Mouse (Mus musculus) cerebellum, adult 11-12 months (tissue): ENCODE results near the gene Gtf3c4.

Source experiments
- DNase-seq: peaks from one replicate; pipeline ENCODE4 v3.0.0; 2022

Gtf3c4 gene

DNA sequence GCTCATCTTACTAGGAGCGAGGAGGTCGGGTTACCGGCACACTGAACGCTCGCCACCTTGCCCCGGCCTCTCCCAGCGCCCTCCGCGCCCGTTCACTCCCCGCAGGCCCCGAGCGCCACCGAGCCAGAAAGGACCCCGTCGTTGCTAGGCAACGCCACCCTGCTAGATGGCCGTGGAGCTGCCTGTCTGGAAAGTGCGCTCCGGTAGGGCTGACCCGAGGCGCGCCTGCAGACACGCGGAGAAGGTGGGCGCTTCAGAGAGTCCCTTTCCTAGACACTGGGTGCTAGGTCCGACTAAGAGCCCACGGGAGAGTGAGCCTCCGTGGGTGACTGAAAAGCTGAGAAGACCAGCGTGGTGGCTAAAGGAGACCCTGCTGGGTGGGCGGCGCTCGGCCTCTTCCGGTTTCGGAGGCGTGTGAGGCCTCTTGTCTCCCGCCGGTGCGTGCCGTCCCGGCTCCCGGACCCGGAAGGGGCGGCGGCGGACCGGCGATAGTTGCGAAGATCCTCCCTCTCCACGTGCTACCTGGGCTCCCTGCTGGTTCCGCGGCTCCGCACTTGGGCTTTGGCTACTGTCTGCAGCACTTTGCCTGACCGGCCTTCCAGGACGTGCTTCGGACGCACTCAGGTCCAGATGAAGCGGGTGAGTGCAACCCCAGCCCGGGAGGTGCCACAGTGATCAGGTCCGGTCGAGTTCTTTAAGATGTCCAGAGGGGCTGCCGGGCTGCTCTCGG is at the start of gene Gtf3c4, which contains the start of gene Ddx31:
Gene Gtf3c4 (minus strand): TSS at position 139 of the 730 bp plus-strand sequence.
Gene Ddx31 (plus strand): TSS at position 185 of the 730 bp plus-strand sequence.
- peak; percentile 92 for DNase-seq

DNA sequence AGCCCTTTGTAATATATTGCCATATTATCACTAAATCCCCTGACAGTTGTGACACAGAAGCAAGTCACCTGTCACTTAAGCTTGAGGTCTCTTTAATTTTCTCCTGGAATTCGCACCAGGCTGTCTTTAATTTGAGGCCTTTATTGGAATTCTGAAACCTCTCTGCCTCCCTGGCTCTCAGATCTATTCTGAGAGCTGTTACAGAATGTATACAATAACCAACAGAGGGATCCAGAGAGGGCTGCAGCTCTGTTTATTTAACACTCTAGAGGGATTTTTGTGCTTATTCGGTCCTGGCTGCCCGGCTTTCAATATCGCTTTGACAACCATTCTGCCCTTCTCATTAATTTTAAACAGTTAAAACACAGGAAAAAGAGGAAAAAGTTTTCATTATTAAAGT is 44.8 kb upstream of the Gtf3c4 start:
- no peak for DNase-seq

GRCm38 (mm10) chr2:28882826-28883485 is 42.8 kb upstream of the Gtf3c4 start:
- DNase-seq, result no peak

GRCm38 (mm10) chr2:28882047-28882446 is 41.9 kb upstream of the Gtf3c4 start:
- no peak for DNase-seq

DNA sequence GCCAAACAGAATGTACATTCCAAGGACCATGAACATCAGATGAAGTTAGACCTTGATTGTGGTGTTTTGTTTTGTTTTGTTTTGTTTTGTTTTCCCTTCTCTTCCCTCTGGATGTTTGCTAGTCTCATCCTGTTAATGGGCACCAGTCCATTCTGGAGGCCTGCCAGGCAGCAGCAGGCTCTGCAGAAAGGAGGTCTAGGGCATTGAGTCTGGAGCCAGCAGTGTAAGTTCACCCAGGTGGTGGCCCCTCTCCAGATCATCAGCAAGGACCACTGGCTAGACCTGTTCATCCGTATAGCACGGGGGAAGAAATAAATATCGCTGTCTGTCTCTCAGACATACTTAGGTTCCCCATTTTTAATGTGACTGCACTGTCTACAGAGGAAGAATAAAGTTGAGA is 41.1 kb upstream of the Gtf3c4 start:
- no peak for DNase-seq

GRCm38 (mm10) chr2:28875554-28875953 is 35.4 kb upstream of the Gtf3c4 start:
- DNase-seq, result no peak

DNA sequence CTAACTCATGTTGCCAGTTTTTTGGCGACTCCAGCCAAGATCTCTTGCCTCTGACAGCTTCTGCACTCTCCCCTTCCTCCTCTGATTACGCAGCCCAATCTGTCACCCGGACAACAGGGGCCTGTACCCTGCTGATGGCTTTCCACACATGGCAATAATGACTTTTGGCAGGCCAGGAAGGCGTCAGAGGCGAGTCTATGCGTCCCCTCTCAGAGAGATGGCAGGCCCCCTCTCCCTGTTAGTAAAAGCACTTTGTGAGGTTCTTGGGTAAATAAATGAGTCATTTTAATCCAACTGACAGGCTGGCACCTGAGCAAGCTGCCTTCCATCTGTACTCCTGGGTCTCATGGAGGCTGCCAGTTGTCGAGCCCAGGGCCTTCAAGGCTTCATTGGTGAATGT is 27.3 kb upstream of the Gtf3c4 start:
- DNase-seq, result peak; percentile 80

GRCm38 (mm10) chr2:28863857-28864256 is 23.7 kb upstream of the Gtf3c4 start:
- no peak for DNase-seq

- no peak for DNase-seq
Observed at GRCm38 (mm10) chr2:28860678-28861423, 20.7 kb upstream of the Gtf3c4 start.

DNA sequence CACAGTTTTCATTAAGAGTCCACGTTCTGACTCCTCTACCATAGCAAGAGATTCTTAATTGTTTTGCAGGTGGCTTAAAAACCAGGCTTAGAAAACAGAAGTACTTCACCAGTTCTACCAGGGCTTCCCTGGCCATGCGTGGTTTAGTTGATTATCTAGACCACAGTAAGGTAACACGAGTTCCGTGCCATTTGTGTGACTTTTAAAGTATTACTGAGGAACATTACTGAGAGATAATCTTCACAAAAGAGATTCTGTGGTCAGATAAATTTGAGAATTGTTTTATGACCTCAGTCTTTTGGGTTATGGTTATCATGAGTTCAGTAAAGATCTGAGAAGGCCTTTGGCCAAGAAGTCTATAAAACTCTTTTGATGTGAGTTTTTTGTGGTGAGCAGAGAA is 19.1 kb upstream of the Gtf3c4 start:
- no peak for DNase-seq

DNA sequence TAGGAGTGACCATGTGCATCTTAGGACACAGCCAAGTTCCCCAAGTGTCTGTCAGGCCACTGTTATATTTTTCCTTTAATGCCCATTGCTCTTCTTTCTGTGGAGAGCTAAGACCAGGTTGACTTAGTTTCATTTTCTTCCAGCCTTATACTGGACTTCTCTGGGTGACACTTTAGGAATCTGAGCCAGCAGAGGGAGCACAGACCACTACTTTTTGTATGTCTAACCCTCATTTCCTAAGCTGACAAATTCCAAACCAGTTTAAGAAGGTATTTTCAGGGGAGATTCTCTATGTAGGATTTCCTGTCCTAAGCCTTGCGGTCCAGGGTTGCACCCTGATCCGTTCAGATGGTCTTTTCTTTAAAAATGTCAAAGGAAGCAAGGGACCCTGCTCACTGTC is 15.6 kb upstream of the Gtf3c4 start:
- no peak for DNase-seq

GRCm38 (mm10) chr2:28852594-28852993 is 12.4 kb upstream of the Gtf3c4 start:
- DNase-seq, result no peak

GRCm38 (mm10) chr2:28848879-28849278 is 8.7 kb upstream of the Gtf3c4 start:
- no peak for DNase-seq

- no peak for DNase-seq
Observed at GRCm38 (mm10) chr2:28842042-28842441, 1.9 kb upstream of the Gtf3c4 start.

- no peak for DNase-seq
Observed at GRCm38 (mm10) chr2:28839501-28840221, 499 bp downstream of the Gtf3c4 start.

DNA sequence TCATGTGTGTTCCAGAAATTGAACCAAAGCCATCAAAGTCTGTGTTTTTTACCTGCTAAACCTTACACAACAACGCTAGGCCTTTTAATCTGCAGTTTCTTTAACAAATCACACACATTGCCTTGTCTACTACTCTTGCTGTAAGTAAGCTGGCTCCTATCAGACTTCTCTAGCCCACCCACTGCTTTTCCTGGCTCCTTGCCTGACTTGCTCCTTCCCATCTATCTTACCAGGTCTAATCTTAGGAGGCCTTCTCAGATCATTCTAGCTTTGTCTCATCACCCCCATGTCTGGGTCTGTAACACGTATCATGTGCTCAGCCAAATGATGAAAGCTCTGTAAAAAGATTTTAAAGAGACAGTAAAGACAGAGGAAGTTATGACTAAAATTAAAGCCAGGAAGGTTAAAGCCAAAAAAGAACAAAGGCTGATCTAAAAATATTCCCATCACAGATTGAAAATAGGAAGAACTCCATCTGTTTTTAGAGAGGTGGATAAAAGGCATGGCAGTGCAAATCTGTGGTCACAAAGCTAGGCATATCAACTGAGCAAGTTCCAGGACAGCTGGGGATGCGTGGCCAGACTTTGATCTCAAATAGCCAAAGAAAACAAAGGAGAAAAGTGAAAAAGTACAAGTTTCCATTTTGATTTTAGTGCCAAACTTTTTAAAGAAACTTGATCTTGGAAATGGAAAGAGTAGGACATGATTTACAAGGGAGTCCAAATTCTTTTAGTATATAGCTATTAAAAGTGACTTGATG is 3.8 kb downstream of the Gtf3c4 start:
- DNase-seq, result peak; percentile 16

GRCm38 (mm10) chr2:28829265-28829664 is 10.9 kb downstream of the Gtf3c4 start:
- DNase-seq, result no peak

- DNase-seq, result no peak
Observed at GRCm38 (mm10) chr2:28818866-28819265, 21.3 kb downstream of the Gtf3c4 start.

GRCm38 (mm10) chr2:28810260-28811013 is 29.7 kb downstream of the Gtf3c4 start:
- no peak for DNase-seq

DNA sequence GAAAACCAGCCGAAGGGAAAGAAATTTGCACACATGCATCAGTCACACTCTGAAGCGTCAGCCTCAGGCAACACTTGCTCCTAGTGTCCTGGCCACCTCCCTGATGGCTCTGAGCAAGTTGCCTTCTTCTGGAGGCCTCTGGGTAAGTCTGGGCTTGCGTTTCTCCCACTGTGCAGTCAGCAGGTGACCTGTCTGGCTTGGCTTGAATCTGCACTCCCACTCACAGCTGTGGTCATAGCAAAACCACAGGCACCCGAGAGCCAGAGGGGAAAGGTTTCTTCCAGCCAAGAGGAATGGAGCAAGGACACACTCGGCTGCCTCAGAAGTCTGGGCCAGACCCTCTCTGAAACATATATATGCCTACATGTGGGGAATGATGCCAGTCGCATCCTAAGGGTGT is 31.3 kb downstream of the Gtf3c4 start:
- DNase-seq, result no peak

GRCm38 (mm10) chr2:28803406-28803805 is 36.8 kb downstream of the Gtf3c4 start:
- DNase-seq, result no peak

DNA sequence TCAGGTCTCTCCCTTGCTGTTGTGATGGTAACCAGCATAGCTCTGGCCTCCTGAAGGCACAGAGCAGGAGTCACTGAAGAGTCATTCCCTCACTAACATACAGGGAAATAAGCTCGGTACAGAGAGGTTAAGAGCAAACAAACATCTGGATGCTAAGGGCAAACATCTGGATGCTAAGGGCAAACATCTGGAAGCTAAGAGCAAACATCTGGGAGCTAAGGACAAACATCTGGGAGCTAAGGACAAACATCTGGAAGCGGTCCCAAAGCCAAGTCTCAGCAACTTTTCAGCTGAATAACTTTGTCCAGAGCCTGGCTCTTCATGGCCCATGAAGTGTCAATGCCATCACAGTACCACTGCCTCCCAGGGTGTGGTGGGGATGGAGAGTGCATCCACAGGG is 40.6 kb downstream of the Gtf3c4 start:
- no peak for DNase-seq
